Mouse (Mus musculus) E14TG2a.4 (cell line): ENCODE results near the gene Ppm1f.

Source experiments
- CTCF ChIP-seq: conservative IDR thresholded peaks from 2 replicates; pipeline ENCODE4 v1.5.1; 2014; ENCODE audit warnings: low read length
- NANOG ChIP-seq: IDR thresholded peaks from 2 replicates; pipeline ENCODE4 v1.6.1; 2014; ENCODE audit warnings: borderline replicate concordance, low read length, mixed read lengths
- POU5F1 ChIP-seq: IDR thresholded peaks from 2 replicates; pipeline ENCODE4 v1.6.1; 2014; ENCODE audit warnings: low read length, borderline replicate concordance

- TF ChIP-seq CTCF (no peak), POU5F1 (no peak), NANOG (no peak)
These were observed 34.6 kb downstream of the Ppm1f start for GRCm38 (mm10) chr16:16930810-16931296.
